ENCODE assay signal across 17 mouse cellular contexts in genomic region chr9:45368341-45368901, GRCm38 (mm10). TPM values are rescaled to one million over a fixed set of nuclear protein-coding genes. Genes with fewer than 3 reads are reported as not detected.
DNase-seq lines count a peak whose midpoint lies in the region; ATAC-seq and TF ChIP-seq lines count a peak whose summit lies in the region.
"Had no signal": no experiment of that assay in that cellular context is flagged by ENCODE, and none has a peak within 500 bp of the region (broad histone marks: within the 10 kb centered on the region; RNA-seq: fewer than 3 reads in every experiment).

No protein-coding gene starts in this region.

- TF ChIP-seq CTCF in kidney, postnatal 0 days (IDR thresholded peaks at IDR 0.05; ENCODE audit: low read depth) = no peak

- no peak overlapping the region for H3K4me3 ChIP-seq in kidney, postnatal 0 days (replicated peaks; ENCODE audit: low read depth, low read length)
- no peak overlapping the region for H3K4me3 ChIP-seq in neural tube, embryonic 15.5 days (replicated peaks)
- H3K4me3 ChIP-seq: neural tube, embryonic 13.5 days had no signal

- no peak overlapping the region for H3K4me2 ChIP-seq in kidney, postnatal 0 days (ENCODE audit: low read length)
- H3K4me2 ChIP-seq in neural tube, embryonic 15.5 days = no peak overlapping the region
- H3K4me2 ChIP-seq: neural tube, embryonic 13.5 days had no signal

- H3K9ac ChIP-seq in kidney, postnatal 0 days (ENCODE audit: low read depth, low read length) = no peak overlapping the region
- H3K9ac ChIP-seq in neural tube, embryonic 15.5 days (replicated peaks) = no peak overlapping the region
- H3K9ac ChIP-seq: hindbrain, embryonic 14.5 days; liver, postnatal 0 days; neural tube, embryonic 13.5 days had no signal

- peak; percentile 33; the same call in 1 of the 2 replicates for ATAC-seq in kidney, postnatal 0 days (replicated peaks; ENCODE audit: low FRiP score, low read depth)
- no peak for ATAC-seq in neural tube, embryonic 15.5 days (ENCODE audit: low FRiP score)
- ATAC-seq: liver, postnatal 0 days had no signal

- no peaks in the 10 kb centered on the region for H3K27me3 ChIP-seq in kidney, postnatal 0 days (ENCODE audit: insufficient read depth, low read length)
- H3K27me3 ChIP-seq in neural tube, embryonic 15.5 days (replicated peaks) = no peaks in the 10 kb centered on the region; the same call in 1 of the 2 replicates
- H3K27me3 ChIP-seq: neural tube, embryonic 13.5 days had no signal

- peak; percentile 46 for DNase-seq in embryo, embryonic 10 days (ENCODE audit: low spot score)
- DNase-seq in embryo, embryonic 9.5 days (ENCODE audit: extremely low spot score) = no peak
- DNase-seq in kidney, postnatal 0 days (ENCODE audit: low spot score) = peak; percentile 71
- DNase-seq in kidney, adult 11 months = no peak
- peak; percentile 43 for DNase-seq in gastrocnemius, postnatal 14 days
- peak; percentile 12 for DNase-seq in heart, postnatal 25 days (ENCODE audit: low spot score)
- no peak for DNase-seq in thymus, postnatal 4 days
- DNase-seq: kidney, postnatal 14 days; layer of hippocampus, postnatal 36 days; liver, postnatal 0 days; retina, postnatal 1 day; thymus, postnatal 14 days had no signal

- H3K27ac ChIP-seq in kidney, postnatal 0 days = peak overlapping the region; percentile 31; the same call in 1 of the 2 replicates
- H3K27ac ChIP-seq in neural tube, embryonic 15.5 days (replicated peaks) = no peak overlapping the region
- H3K27ac ChIP-seq: hindbrain, embryonic 14.5 days; neural tube, embryonic 13.5 days had no signal

- WGBS in kidney, postnatal 0 days = 27% methylated on average over 5 of the region's 5 CpGs
- WGBS in neural tube, embryonic 15.5 days = 81% methylated on average over 5 of the region's 5 CpGs

- no peaks in the 10 kb centered on the region for H3K36me3 ChIP-seq in kidney, postnatal 0 days (ENCODE audit: insufficient read depth, low read length)
- no peaks in the 10 kb centered on the region for H3K36me3 ChIP-seq in neural tube, embryonic 15.5 days
- H3K36me3 ChIP-seq: G1E; neural tube, embryonic 13.5 days had no signal

- peaks cover 14% of the 10 kb centered on the region for H3K4me1 ChIP-seq in kidney, postnatal 0 days (replicated peaks; ENCODE audit: insufficient read depth, low read length)
- peaks cover 39% of the 10 kb centered on the region for H3K4me1 ChIP-seq in neural tube, embryonic 15.5 days

- intact Hi-C loops in gastrocnemius, postnatal 14 days (cut with DNase I; ENCODE audit: low total_unique reads) = no loop called here
- intact Hi-C loops in heart, postnatal 25 days (cut with DNase I) = loop anchor here (2.0 kb wide), 1 partner anchor 16 kb away; no protein-coding TSS in a partner anchor

- H3K9me3 ChIP-seq in kidney, postnatal 0 days (replicated peaks; ENCODE audit: low read length) = no peaks in the 10 kb centered on the region
- H3K9me3 ChIP-seq in neural tube, embryonic 15.5 days (replicated peaks) = no peaks in the 10 kb centered on the region
- H3K9me3 ChIP-seq: G1E; neural tube, embryonic 13.5 days had no signal

RNA-seq across cellular contexts. Expression of gene Fxyd6, which starts 1.6 kb away (rescaled TPM):
- 141 and 147 TPM in 2 replicates for polyA plus RNA-seq in kidney, postnatal 0 days (2015; fragmentation: Nextera tagmentation; extraction: Ambion mirVana)
- 10 to 100 TPM; 36.6 to 44.5 TPM for total RNA-seq in gastrocnemius, postnatal 14 days (2021)
- total RNA-seq in heart, postnatal 25 days (2021) = 10 to 100 TPM; 16.2 to 17.2 TPM
- 442 and 531 TPM in 2 replicates for polyA plus RNA-seq in neural tube, embryonic 15.5 days (2015; fragmentation: Nextera tagmentation; extraction: Ambion mirVana)
- polyA plus RNA-seq: G1E had no signal

RNA-seq across cellular contexts. Expression of gene Fxyd2, which starts 31.0 kb away (rescaled TPM):
- 2,817 and 2,959 TPM in 2 replicates for polyA plus RNA-seq in kidney, postnatal 0 days (2015; fragmentation: Nextera tagmentation; extraction: Ambion mirVana)
- 1 to 10 TPM; 1.4 to 1.5 TPM for total RNA-seq in gastrocnemius, postnatal 14 days (2021)
- total RNA-seq in heart, postnatal 25 days (2021) = 1 to 10 TPM; 1.5 to 2.7 TPM
- 9.8 and 13.6 TPM in 2 replicates for polyA plus RNA-seq in neural tube, embryonic 15.5 days (2015; fragmentation: Nextera tagmentation; extraction: Ambion mirVana)
- polyA plus RNA-seq: G1E had no signal

RNA-seq across cellular contexts. Expression of gene Tmprss13, which starts 49.5 kb away (rescaled TPM):
- 0.46 and 0.76 TPM in 2 replicates for polyA plus RNA-seq in kidney, postnatal 0 days (2015; fragmentation: Nextera tagmentation; extraction: Ambion mirVana)
- under 1 TPM; 0.06 to 0.18 TPM for total RNA-seq in gastrocnemius, postnatal 14 days (2021)
- 1 to 10 TPM; 3.6 to 3.7 TPM for total RNA-seq in heart, postnatal 25 days (2021)
- 0.04 and 0.24 TPM in 2 replicates for polyA plus RNA-seq in neural tube, embryonic 15.5 days (2015; fragmentation: Nextera tagmentation; extraction: Ambion mirVana)
- total RNA-seq: layer of hippocampus, postnatal 36 days had no signal
- polyA plus RNA-seq: G1E; hindbrain, embryonic 14.5 days; liver, postnatal 0 days; midbrain, postnatal 0 days; neural tube, embryonic 13.5 days had no signal

RNA-seq across cellular contexts. Expression of gene Dscaml1, which starts 58.0 kb away (rescaled TPM):
- 0.09 and 0.24 TPM in 2 replicates for polyA plus RNA-seq in kidney, postnatal 0 days (2015; fragmentation: Nextera tagmentation; extraction: Ambion mirVana)
- under 1 TPM in 1 of 2 experiments, not detected in 1; 0.21 TPM for total RNA-seq in gastrocnemius, postnatal 14 days (2021)
- total RNA-seq in heart, postnatal 25 days (2021) = not detected
- 12.4 and 16.4 TPM in 2 replicates for polyA plus RNA-seq in neural tube, embryonic 15.5 days (2015; fragmentation: Nextera tagmentation; extraction: Ambion mirVana)
- polyA plus RNA-seq: G1E; liver, postnatal 0 days had no signal

Comparison
In these comparisons a context has a peak if more than half of its experiments do, and no peak if none do; other contexts are left out.
1. DNase-seq: peak in embryo, embryonic 10 days (single experiment), kidney, postnatal 0 days (single experiment), gastrocnemius, postnatal 14 days (single experiment) and heart, postnatal 25 days (single experiment); none in embryo, embryonic 9.5 days (single experiment), kidney, adult 11 months (single experiment) and thymus, postnatal 4 days (single experiment).